Mouse (Mus musculus): ENCODE measurements around the gene Nol10. TPM values are rescaled to one million over a fixed set of nuclear protein-coding genes. Genes with fewer than 3 reads are reported as not detected.

Gene Nol10
- polyA plus RNA-seq, 1 experiment from 2014 or later, result 35.4 TPM

GRCm38 (mm10) chr12:17333459-17333858 lies 14.8 kb upstream of the Nol10 start:
- H3K36me3 ChIP-seq, result no peaks in the 10 kb centered on the region
- no peak for ATAC-seq (ENCODE audit: insufficient number of reproducible peaks, insufficient read depth, low FRiP score, low TSS enrichment)
- H3K4me1 ChIP-seq, result no peaks in the 10 kb centered on the region
- H3K4me3 ChIP-seq, result no peak overlapping the region
- WGBS, result 33% methylated on average over 1 of the region's 1 CpGs
- no peak overlapping the region for H3K27ac ChIP-seq
- H3K9me3 ChIP-seq, result no peaks in the 10 kb centered on the region
- no peak overlapping the region for H3K9ac ChIP-seq
- H3K4me2 ChIP-seq (replicated peaks), result no peak overlapping the region
- H3K27me3 ChIP-seq, result no peaks in the 10 kb centered on the region

GRCm38 (mm10) chr12:17338338-17338737 lies 9.9 kb upstream of the Nol10 start:
- no peak overlapping the region for H3K9ac ChIP-seq
- no peaks in the 10 kb centered on the region for H3K27me3 ChIP-seq
- no peaks in the 10 kb centered on the region for H3K36me3 ChIP-seq
- WGBS, result 77% methylated on average over 2 of the region's 2 CpGs
- H3K4me1 ChIP-seq, result no peaks in the 10 kb centered on the region
- ATAC-seq (ENCODE audit: insufficient number of reproducible peaks, insufficient read depth, low FRiP score, low TSS enrichment), result no peak
- no peak overlapping the region for H3K4me2 ChIP-seq (replicated peaks)
- H3K9me3 ChIP-seq, result no peaks in the 10 kb centered on the region
- no peak overlapping the region for H3K4me3 ChIP-seq
- no peak overlapping the region for H3K27ac ChIP-seq

GRCm38 (mm10) chr12:17339114-17339905 lies 8.9 kb upstream of the Nol10 start:
- ATAC-seq (ENCODE audit: insufficient number of reproducible peaks, insufficient read depth, low FRiP score, low TSS enrichment), result no peak
- Histone ChIP-seq H3K9me3 (no peaks in the 10 kb centered on the region), H3K27ac (no peak overlapping the region), H3K4me3 (no peak overlapping the region), H3K4me2 (replicated peaks) (no peak overlapping the region), H3K9ac (no peak overlapping the region), H3K27me3 (no peaks in the 10 kb centered on the region), H3K36me3 (no peaks in the 10 kb centered on the region), H3K4me1 (no peaks in the 10 kb centered on the region)
- 55% methylated on average over 3 of the region's 3 CpGs for WGBS

- Histone ChIP-seq H3K36me3 (peaks cover 7% of the 10 kb centered on the region), H3K4me3 (peak overlapping the region; percentile 83), H3K4me2 (replicated peaks) (peak overlapping the region; percentile 67), H3K9ac (peak overlapping the region; percentile 77), H3K9me3 (no peaks in the 10 kb centered on the region), H3K4me1 (peaks cover 8% of the 10 kb centered on the region), H3K27me3 (no peaks in the 10 kb centered on the region), H3K27ac (0 out of 2 replicates have a peak overlapping the region, but pooled peaks have one; percentile 3)
- no peak for ATAC-seq (ENCODE audit: insufficient number of reproducible peaks, insufficient read depth, low FRiP score, low TSS enrichment)
- 32% methylated on average over 11 of the region's 11 CpGs for WGBS
These were observed 771 bp upstream of the Nol10 start for GRCm38 (mm10) chr12:17347327-17348047.

- H3K27ac ChIP-seq, result no peak overlapping the region
- peaks cover 8% of the 10 kb centered on the region for H3K4me1 ChIP-seq
- peaks cover 28% of the 10 kb centered on the region for H3K36me3 ChIP-seq
- no peaks in the 10 kb centered on the region for H3K9me3 ChIP-seq
- ATAC-seq (ENCODE audit: insufficient number of reproducible peaks, insufficient read depth, low FRiP score, low TSS enrichment), result no peak
- H3K9ac ChIP-seq, result no peak overlapping the region
- no peaks in the 10 kb centered on the region for H3K27me3 ChIP-seq
- H3K4me3 ChIP-seq, result no peak overlapping the region
- H3K4me2 ChIP-seq (replicated peaks), result no peak overlapping the region
These were observed 1.8 kb downstream of the Nol10 start for GRCm38 (mm10) chr12:17350106-17350505.

- H3K27ac ChIP-seq, result no peak overlapping the region
- H3K9ac ChIP-seq, result no peak overlapping the region
- H3K27me3 ChIP-seq, result no peaks in the 10 kb centered on the region
- H3K4me3 ChIP-seq, result no peak overlapping the region
- H3K4me1 ChIP-seq, result no peaks in the 10 kb centered on the region
- no peak overlapping the region for H3K4me2 ChIP-seq (replicated peaks)
- WGBS, result 87% methylated on average over 4 of the region's 4 CpGs
- no peaks in the 10 kb centered on the region for H3K9me3 ChIP-seq
- peaks cover 64% of the 10 kb centered on the region for H3K36me3 ChIP-seq
- no peak for ATAC-seq (ENCODE audit: insufficient number of reproducible peaks, insufficient read depth, low FRiP score, low TSS enrichment)
These were observed 8.6 kb downstream of the Nol10 start for GRCm38 (mm10) chr12:17356853-17357252.

GRCm38 (mm10) chr12:17357795-17358194 lies 9.5 kb downstream of the Nol10 start:
- no peak overlapping the region for H3K27ac ChIP-seq
- H3K9me3 ChIP-seq, result no peaks in the 10 kb centered on the region
- H3K36me3 ChIP-seq, result peaks cover 68% of the 10 kb centered on the region
- WGBS, result 95% methylated on average over 5 of the region's 5 CpGs
- H3K4me1 ChIP-seq, result no peaks in the 10 kb centered on the region
- H3K4me3 ChIP-seq, result no peak overlapping the region
- H3K9ac ChIP-seq, result no peak overlapping the region
- no peak overlapping the region for H3K4me2 ChIP-seq (replicated peaks)
- H3K27me3 ChIP-seq, result no peaks in the 10 kb centered on the region
- ATAC-seq (ENCODE audit: insufficient number of reproducible peaks, insufficient read depth, low FRiP score, low TSS enrichment), result no peak

GRCm38 (mm10) chr12:17358981-17359380 lies 10.7 kb downstream of the Nol10 start:
- no peaks in the 10 kb centered on the region for H3K27me3 ChIP-seq

GRCm38 (mm10) chr12:17360104-17360503 lies 11.8 kb downstream of the Nol10 start:
- WGBS, result 46% methylated on average over 9 of the region's 9 CpGs
- Histone ChIP-seq H3K36me3 (peaks cover 68% of the 10 kb centered on the region), H3K4me3 (no peak overlapping the region), H3K4me1 (no peaks in the 10 kb centered on the region), H3K9me3 (no peaks in the 10 kb centered on the region), H3K4me2 (replicated peaks) (no peak overlapping the region), H3K9ac (no peak overlapping the region), H3K27me3 (no peaks in the 10 kb centered on the region), H3K27ac (peak overlapping the region; percentile 57; the same call in 1 of the 2 replicates)
- ATAC-seq (ENCODE audit: insufficient number of reproducible peaks, insufficient read depth, low FRiP score, low TSS enrichment), result no peak

More at GRCm38 (mm10) chr12:17358981-17359380, 10.7 kb downstream of the Nol10 start:
- Histone ChIP-seq H3K4me1 (no peaks in the 10 kb centered on the region), H3K4me2 (replicated peaks) (no peak overlapping the region), H3K4me3 (no peak overlapping the region), H3K9me3 (no peaks in the 10 kb centered on the region), H3K36me3 (peaks cover 69% of the 10 kb centered on the region), H3K27ac (no peak overlapping the region), H3K9ac (no peak overlapping the region)
- no peak for ATAC-seq (ENCODE audit: insufficient number of reproducible peaks, insufficient read depth, low FRiP score, low TSS enrichment)
- WGBS, result 87% methylated on average over 9 of the region's 9 CpGs

GRCm38 (mm10) chr12:17360650-17361049 lies 12.4 kb downstream of the Nol10 start:
- Histone ChIP-seq H3K4me3 (no peak overlapping the region), H3K27ac (no peak overlapping the region), H3K36me3 (peaks cover 68% of the 10 kb centered on the region), H3K27me3 (no peaks in the 10 kb centered on the region), H3K4me1 (no peaks in the 10 kb centered on the region), H3K9ac (no peak overlapping the region), H3K4me2 (replicated peaks) (no peak overlapping the region), H3K9me3 (no peaks in the 10 kb centered on the region)
- 26% methylated on average over 4 of the region's 4 CpGs for WGBS
- ATAC-seq (ENCODE audit: insufficient number of reproducible peaks, insufficient read depth, low FRiP score, low TSS enrichment), result no peak

- ATAC-seq (ENCODE audit: insufficient number of reproducible peaks, insufficient read depth, low FRiP score, low TSS enrichment), result no peak
- Histone ChIP-seq H3K9ac (no peak overlapping the region), H3K9me3 (no peaks in the 10 kb centered on the region), H3K36me3 (peaks cover 67% of the 10 kb centered on the region), H3K4me1 (no peaks in the 10 kb centered on the region), H3K4me2 (replicated peaks) (no peak overlapping the region), H3K27ac (no peak overlapping the region), H3K4me3 (no peak overlapping the region), H3K27me3 (no peaks in the 10 kb centered on the region)
- 90% methylated on average over 5 of the region's 5 CpGs for WGBS
These were observed 14.1 kb downstream of the Nol10 start for GRCm38 (mm10) chr12:17362316-17362715.

GRCm38 (mm10) chr12:17366981-17367380 lies 18.7 kb downstream of the Nol10 start:
- no peaks in the 10 kb centered on the region for H3K4me1 ChIP-seq
- no peaks in the 10 kb centered on the region for H3K27me3 ChIP-seq
- 75% methylated on average over 5 of the region's 5 CpGs for WGBS
- no peak; the same call in 1 of the 2 replicates for ATAC-seq (ENCODE audit: insufficient number of reproducible peaks, insufficient read depth, low FRiP score, low TSS enrichment)
- no peak overlapping the region for H3K4me2 ChIP-seq (replicated peaks)
- H3K9ac ChIP-seq, result no peak overlapping the region
- H3K9me3 ChIP-seq, result no peaks in the 10 kb centered on the region
- H3K27ac ChIP-seq, result no peak overlapping the region
- peaks cover 70% of the 10 kb centered on the region for H3K36me3 ChIP-seq
- H3K4me3 ChIP-seq, result no peak overlapping the region

Data from embryonic facial prominence, embryonic 12.5 days (tissue).